Mouse (Mus musculus) kidney, adult 2 months (tissue): ENCODE results near the gene Apoc2. TPM values are rescaled to one million over a fixed set of nuclear protein-coding genes. Genes with fewer than 3 reads are reported as not detected.

Source experiments
- DNase-seq: peaks from one replicate; pipeline ENCODE4 v3.0.0; 2021
- H3K27ac ChIP-seq: fragments of 200-500 bp; 2 replicates; pipeline ENCODE4 v1.5.1; 2012; ENCODE audit warnings: low read depth, low read length, control low read depth, inconsistent platforms; ENCODE audit not compliant: insufficient read depth
- H3K27me3 ChIP-seq: fragments of 200-500 bp; replicated peaks from 2 replicates; pipeline ENCODE4 v1.6.1; 2012; ENCODE audit warnings: mild to moderate bottlenecking, moderate library complexity, low read length, inconsistent platforms; ENCODE audit not compliant: control insufficient read depth, insufficient read depth
- H3K36me3 ChIP-seq: fragments of 200-500 bp; 2 replicates; pipeline ENCODE4 v1.6.1; 2012; ENCODE audit warnings: mild to moderate bottlenecking, moderate library complexity, low read length, inconsistent platforms; ENCODE audit not compliant: control insufficient read depth, insufficient read depth
- H3K4me1 ChIP-seq: fragments of 200-500 bp; 2 replicates; pipeline ENCODE4 v1.6.1; 2011; ENCODE audit warnings: low read length; ENCODE audit not compliant: control insufficient read depth, insufficient read depth
- H3K4me3 ChIP-seq: fragments of 200-500 bp; 2 replicates; pipeline ENCODE4 v1.5.1; 2011; ENCODE audit warnings: mild to moderate bottlenecking, low read depth, low read length, control low read depth; ENCODE audit not compliant: insufficient read depth
- CTCF ChIP-seq: fragments of 200-500 bp; conservative IDR thresholded peaks from 2 replicates; pipeline ENCODE4 v1.5.1; 2011; ENCODE audit warnings: low read depth, mild to moderate bottlenecking, control low read depth, low read length, moderate library complexity, mixed read lengths; ENCODE audit not compliant: insufficient read depth, insufficient read length
- POLR2A ChIP-seq: fragments of 200-500 bp; IDR thresholded peaks from one replicate; pipeline ENCODE4 v1.6.1; 2011; ENCODE audit warnings: low read depth, low read length, control low read depth
- WGBS: fragments of 180-500 bp; shearing (Covaris S2); methylation state at CpG from one replicate; pipeline ENCODE4 v1.1.7; 2018; 5-methylcytosine and 5-hydroxymethylcytosine counted together
- polyA plus RNA-seq: library from polyadenylated mRNA; depleted of rRNA; stranded (reverse); fragments of >200 nt; gene quantifications from 2 replicates; pipeline ENCODE4 v1.2.3, GENCODE M21; 2012

The Apoc2 gene
- polyA plus RNA-seq, 1 experiment = 0.42 TPM

- no peaks in the 10 kb centered on the region for H3K27me3 ChIP-seq
- no peaks in the 10 kb centered on the region for H3K36me3 ChIP-seq
- no peak for DNase-seq
- H3K4me3 ChIP-seq = no peak overlapping the region
- TF ChIP-seq CTCF (no peak), POLR2A (no peak)
- no peaks in the 10 kb centered on the region for H3K4me1 ChIP-seq
- 88% methylated on average over 1 of the region's 1 CpGs for WGBS
- H3K27ac ChIP-seq = no peak overlapping the region
These were observed 1.1 kb downstream of the Apoc2 start for GRCm38 (mm10) chr7:19676662-19677061.

DNA sequence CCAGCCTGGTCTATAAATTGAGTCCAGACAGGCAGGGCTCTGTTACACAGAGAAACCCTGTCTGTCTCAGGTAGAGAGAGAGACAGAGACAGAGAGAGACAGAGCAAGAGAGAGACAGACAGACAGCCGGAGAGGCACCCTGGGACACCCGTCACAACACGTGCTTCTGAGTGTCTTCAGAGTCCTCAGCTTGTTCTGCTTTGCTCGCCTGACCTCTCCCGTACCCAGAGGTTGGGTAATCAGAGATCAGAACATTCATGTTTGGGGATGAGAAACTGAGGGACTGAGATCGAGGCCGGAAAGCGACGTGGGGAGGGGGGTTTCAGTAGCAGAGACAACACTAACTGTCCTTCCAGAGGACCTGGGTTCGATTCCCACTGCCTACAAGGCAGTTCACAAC, 1.9 kb downstream of the Apoc2 start:
- 87% methylated on average over 10 of the region's 10 CpGs for WGBS
- Histone ChIP-seq H3K36me3 (no peaks in the 10 kb centered on the region), H3K4me3 (no peak overlapping the region), H3K27me3 (no peaks in the 10 kb centered on the region), H3K4me1 (no peaks in the 10 kb centered on the region), H3K27ac (no peak overlapping the region)
- no peak for DNase-seq
- TF ChIP-seq CTCF (no peak), POLR2A (no peak)

- Histone ChIP-seq H3K27ac (no peak overlapping the region), H3K4me3 (no peak overlapping the region), H3K36me3 (no peaks in the 10 kb centered on the region), H3K4me1 (peaks cover 5% of the 10 kb centered on the region), H3K27me3 (no peaks in the 10 kb centered on the region)
- WGBS = 57% methylated on average over 14 of the region's 14 CpGs
- no peak for DNase-seq
- TF ChIP-seq CTCF (no peak), POLR2A (no peak)
These were observed 4.5 kb downstream of the Apoc2 start for GRCm38 (mm10) chr7:19673083-19673699.

- no peaks in the 10 kb centered on the region for H3K27me3 ChIP-seq
- no peak for DNase-seq
- H3K4me1 ChIP-seq = peaks cover 5% of the 10 kb centered on the region
- 77% methylated on average over 10 of the region's 10 CpGs for WGBS
- H3K36me3 ChIP-seq = no peaks in the 10 kb centered on the region
- H3K27ac ChIP-seq = no peak overlapping the region
- H3K4me3 ChIP-seq = no peak overlapping the region
- TF ChIP-seq CTCF = no peak
- TF ChIP-seq POLR2A = no peak
These were observed 6.2 kb downstream of the Apoc2 start for GRCm38 (mm10) chr7:19671511-19671910.

DNA sequence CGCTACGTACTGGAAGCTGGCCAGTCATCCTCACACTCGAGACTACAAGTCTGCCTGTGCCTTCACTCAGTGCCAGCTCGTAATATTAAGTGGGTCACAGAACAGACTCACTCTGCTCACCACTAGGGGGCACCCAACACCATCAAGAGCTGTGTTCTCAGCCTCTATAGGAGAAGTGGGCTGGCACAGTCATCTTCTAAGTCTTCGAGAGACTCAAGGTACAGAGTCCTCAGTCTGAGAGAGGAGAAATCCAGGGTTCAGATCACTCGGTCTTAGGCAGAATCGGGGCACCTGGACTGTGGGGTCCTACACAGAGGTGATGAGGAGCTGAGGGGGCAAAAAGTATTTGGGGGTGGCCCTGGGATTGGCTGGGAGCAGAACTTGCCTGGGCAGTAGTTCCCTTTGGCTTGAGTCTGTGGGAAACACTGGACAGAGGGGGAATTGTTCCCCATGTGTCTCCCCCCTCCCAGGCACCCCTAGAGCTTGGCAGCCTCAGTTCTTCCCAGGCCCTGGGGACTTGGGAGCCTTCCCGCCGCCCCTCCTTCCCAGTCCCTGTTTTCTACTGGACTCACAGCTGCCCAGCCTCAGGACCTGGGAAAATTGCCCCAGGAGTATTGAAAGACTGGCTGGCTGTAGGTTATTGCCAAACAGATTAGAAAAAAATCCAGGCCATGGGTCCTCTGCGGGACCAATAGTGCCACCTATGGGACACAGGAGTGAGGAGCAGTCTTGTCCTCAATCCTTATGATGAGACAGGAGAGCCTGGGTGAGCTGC, 8.6 kb downstream of the Apoc2 start:
- peak overlapping the region; percentile 24; the same call in 1 of the 2 replicates for H3K27ac ChIP-seq
- TF ChIP-seq POLR2A (no peak), CTCF (peak; percentile 98)
- H3K4me3 ChIP-seq = no peak overlapping the region

GRCm38 (mm10) chr7:19667434-19667833, 10.3 kb downstream of the Apoc2 start:
- TF ChIP-seq CTCF (no peak), POLR2A (no peak)
- H3K4me1 ChIP-seq = peaks cover 18% of the 10 kb centered on the region
- H3K27me3 ChIP-seq = no peaks in the 10 kb centered on the region
- 78% methylated on average over 2 of the region's 2 CpGs for WGBS
- H3K36me3 ChIP-seq = no peaks in the 10 kb centered on the region
- H3K27ac ChIP-seq = no peak overlapping the region
- H3K4me3 ChIP-seq = no peak overlapping the region
- DNase-seq = no peak

More for the DNA sequence above, 8.6 kb downstream of the Apoc2 start:
- WGBS = 3% methylated on average over 10 of the region's 10 CpGs
- DNase-seq = peak; percentile 96
- Histone ChIP-seq H3K27me3 (no peaks in the 10 kb centered on the region), H3K36me3 (no peaks in the 10 kb centered on the region), H3K4me1 (peaks cover 5% of the 10 kb centered on the region)

DNA sequence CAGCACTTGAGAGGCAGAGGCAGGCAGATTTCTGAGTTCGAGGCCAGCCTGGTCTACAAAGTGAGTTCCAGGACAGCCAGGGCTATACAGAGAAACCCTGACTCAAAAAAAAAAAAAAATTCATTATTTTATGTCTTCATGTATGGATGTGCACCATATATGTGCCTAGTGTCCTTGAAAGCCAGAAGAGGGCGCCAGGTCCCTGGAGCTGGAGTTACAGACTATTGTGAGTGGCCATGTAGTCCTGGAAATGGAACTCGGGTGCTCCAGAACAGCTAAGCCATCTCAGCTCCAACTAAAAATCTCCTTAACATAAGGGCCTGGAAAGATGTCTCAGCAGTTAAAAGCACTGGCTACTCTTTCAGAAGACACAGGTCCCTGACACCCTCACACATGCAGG, 11.0 kb downstream of the Apoc2 start:
- no peak for DNase-seq
- H3K36me3 ChIP-seq = no peaks in the 10 kb centered on the region
- peaks cover 19% of the 10 kb centered on the region for H3K4me1 ChIP-seq
- H3K27ac ChIP-seq = no peak overlapping the region
- TF ChIP-seq CTCF (peak; percentile 45), POLR2A (no peak)
- 79% methylated on average over 3 of the region's 3 CpGs for WGBS
- H3K4me3 ChIP-seq = no peak overlapping the region
- no peaks in the 10 kb centered on the region for H3K27me3 ChIP-seq
